Mouse (Mus musculus) E14TG2a.4 (cell line): ENCODE measurements around the gene Fbxo9.
"Not testable (repeated sequence)": the region's sequence is repeated elsewhere in the genome, so short reads cannot be mapped to it uniquely, and the experiment has no call there.

ENCODE experiments used
- H3K27me3 ChIP-seq: 2 replicates; pipeline ENCODE4 v1.6.1; 2014; ENCODE audit warnings: low read length, control low read depth; ENCODE audit not compliant: insufficient read depth
- H3K36me3 ChIP-seq: 2 replicates; pipeline ENCODE4 v1.6.1; 2014; ENCODE audit warnings: low read length, control low read depth; ENCODE audit not compliant: insufficient read depth
- H3K4me1 ChIP-seq: replicated peaks from 2 replicates; pipeline ENCODE4 v1.6.1; 2014; ENCODE audit warnings: low read depth, low read length, control low read depth
- H3K4me3 ChIP-seq: replicated peaks from 2 replicates; pipeline ENCODE4 v1.5.1; 2014; ENCODE audit warnings: mild to moderate bottlenecking, low read length
- H3K9me3 ChIP-seq: 2 replicates; pipeline ENCODE4 v1.6.1; 2014; ENCODE audit warnings: low read length, control low read depth
- CTCF ChIP-seq: conservative IDR thresholded peaks from 2 replicates; pipeline ENCODE4 v1.5.1; 2014; ENCODE audit warnings: low read length
- NANOG ChIP-seq: IDR thresholded peaks from 2 replicates; pipeline ENCODE4 v1.6.1; 2014; ENCODE audit warnings: borderline replicate concordance, low read length, mixed read lengths
- POU5F1 ChIP-seq: IDR thresholded peaks from 2 replicates; pipeline ENCODE4 v1.6.1; 2014; ENCODE audit warnings: low read length, borderline replicate concordance

Gene Fbxo9

GRCm38 (mm10) chr9:78108796-78109239 lies at the start of gene Fbxo9, which contains the start of gene Ick:
TSS of gene Fbxo9 (minus strand) at chr9:78109065.
TSS of gene Ick (plus strand) at chr9:78109192.
- Histone ChIP-seq H3K36me3 (peaks cover 13% of the 10 kb centered on the region), H3K27me3 (peaks cover 21% of the 10 kb centered on the region), H3K4me1 (peaks cover 49% of the 10 kb centered on the region), H3K4me3 (peak within 1 kb of the TSS; percentile 92), H3K9me3 (no peaks in the 10 kb centered on the region)
- TF ChIP-seq CTCF (no peak), NANOG (no peak), POU5F1 (no peak)

- TF ChIP-seq CTCF, result no peak
- TF ChIP-seq NANOG, result no peak
- TF ChIP-seq POU5F1, result no peak
- H3K4me3 ChIP-seq, result no peak overlapping the region
- H3K27me3 ChIP-seq, result no peaks in the 10 kb centered on the region
- H3K36me3 ChIP-seq, result peaks cover 50% of the 10 kb centered on the region
- H3K9me3 ChIP-seq, result no peaks in the 10 kb centered on the region
- peaks cover 13% of the 10 kb centered on the region for H3K4me1 ChIP-seq
Observed at GRCm38 (mm10) chr9:78157221-78157620, 48.4 kb upstream of the Fbxo9 start.

GRCm38 (mm10) chr9:78154211-78154977 lies 45.5 kb upstream of the Fbxo9 start:
- Histone ChIP-seq H3K9me3 (no peaks in the 10 kb centered on the region), H3K36me3 (peaks cover 24% of the 10 kb centered on the region), H3K4me1 (peaks cover 10% of the 10 kb centered on the region), H3K4me3 (no peak overlapping the region), H3K27me3 (no peaks in the 10 kb centered on the region)
- TF ChIP-seq CTCF (no peak), NANOG (no peak), POU5F1 (no peak)

- H3K4me3 ChIP-seq, H3K27me3 ChIP-seq, H3K9me3 ChIP-seq, H3K36me3 ChIP-seq: not testable (repeated sequence)
- H3K4me1 ChIP-seq, result peaks cover 10% of the 10 kb centered on the region
Observed at GRCm38 (mm10) chr9:78149770-78150169, 40.9 kb upstream of the Fbxo9 start.

- no peaks in the 10 kb centered on the region for H3K27me3 ChIP-seq
- TF ChIP-seq CTCF (no peak), POU5F1 (no peak), NANOG (no peak)
- 0 out of 2 replicates have a peak, but pooled peaks cover 1% of the 10 kb centered on the region for H3K4me1 ChIP-seq
- H3K9me3 ChIP-seq, result no peaks in the 10 kb centered on the region
- no peak overlapping the region for H3K4me3 ChIP-seq
- H3K36me3 ChIP-seq, result peaks cover 5% of the 10 kb centered on the region; the same call in 1 of the 2 replicates
Observed at GRCm38 (mm10) chr9:78148149-78148548, 39.3 kb upstream of the Fbxo9 start.

GRCm38 (mm10) chr9:78146627-78147026 lies 37.8 kb upstream of the Fbxo9 start:
- no peak for TF ChIP-seq NANOG
- TF ChIP-seq CTCF, result no peak
- no peak overlapping the region for H3K4me3 ChIP-seq
- H3K27me3 ChIP-seq, result no peaks in the 10 kb centered on the region
- H3K9me3 ChIP-seq, result no peaks in the 10 kb centered on the region
- H3K4me1 ChIP-seq, result no peaks in the 10 kb centered on the region
- peaks cover 10% of the 10 kb centered on the region for H3K36me3 ChIP-seq

GRCm38 (mm10) chr9:78146099-78146498 lies 37.2 kb upstream of the Fbxo9 start:
- TF ChIP-seq POU5F1 (no peak), NANOG (no peak), CTCF (no peak)
- H3K27me3 ChIP-seq, result no peaks in the 10 kb centered on the region
- no peaks in the 10 kb centered on the region for H3K4me1 ChIP-seq
- no peak overlapping the region for H3K4me3 ChIP-seq
- H3K9me3 ChIP-seq, result no peaks in the 10 kb centered on the region
- H3K36me3 ChIP-seq, result peaks cover 10% of the 10 kb centered on the region

- Histone ChIP-seq H3K4me1 (peaks cover 11% of the 10 kb centered on the region), H3K27me3 (no peaks in the 10 kb centered on the region), H3K36me3 (peaks cover 7% of the 10 kb centered on the region), H3K4me3 (no peak overlapping the region), H3K9me3 (no peaks in the 10 kb centered on the region)
- TF ChIP-seq POU5F1 (no peak), NANOG (no peak), CTCF (no peak)
Observed at GRCm38 (mm10) chr9:78139463-78139862, 30.6 kb upstream of the Fbxo9 start.

- Histone ChIP-seq H3K27me3 (no peaks in the 10 kb centered on the region), H3K4me1 (peaks cover 11% of the 10 kb centered on the region), H3K9me3 (no peaks in the 10 kb centered on the region), H3K4me3 (no peak overlapping the region), H3K36me3 (peaks cover 7% of the 10 kb centered on the region)
- TF ChIP-seq CTCF, result no peak
- no peak for TF ChIP-seq NANOG
- no peak for TF ChIP-seq POU5F1
Observed at GRCm38 (mm10) chr9:78138044-78138676, 29.3 kb upstream of the Fbxo9 start.
